Mouse (Mus musculus): ENCODE results near the gene Zdhhc12. TPM values are rescaled to one million over a fixed set of nuclear protein-coding genes. Genes with fewer than 3 reads are reported as not detected.

Gene Zdhhc12
- total and polyA plus RNA-seq, 3 experiments: 2.8 to 15.8 (median 3.6) TPM

GRCm38 (mm10) chr2:30076959-30077358, 16.5 kb downstream of the Zdhhc12 start:
- intact Hi-C loops (cut with DNase I): no loop called here
- no peak for DNase-seq
- TF ChIP-seq POLR2A (IDR thresholded peaks at IDR 0.05; ENCODE audit: insufficient read depth, low read depth, low read length) (no peak), CTCF (IDR thresholded peaks at IDR 0.05) (no peak), EP300 (IDR thresholded peaks at IDR 0.05; ENCODE audit: insufficient read depth, low read depth, low read length) (no peak)
- H3K4me1 ChIP-seq (ENCODE audit: control insufficient read depth, insufficient read depth, low read length): peaks cover 5% of the 10 kb centered on the region
- H3K9ac ChIP-seq (ENCODE audit: low read depth, low read length): peak overlapping the region; percentile 3; the same call in 1 of the 2 replicates
- H3K79me2 ChIP-seq (replicated peaks; ENCODE audit: control insufficient read depth, insufficient read depth, low read length): no peaks in the 10 kb centered on the region
- H3K27me3 ChIP-seq (ENCODE audit: control insufficient read depth, insufficient read depth, low read length): no peaks in the 10 kb centered on the region
- 69% methylated on average over 6 of the region's 6 CpGs for WGBS
- H3K4me3 ChIP-seq: no peak overlapping the region
- no peaks in the 10 kb centered on the region for H3K36me3 ChIP-seq (ENCODE audit: control insufficient read depth, insufficient read depth, low read length)
- peak overlapping the region; percentile 91 for H3K27ac ChIP-seq

GRCm38 (mm10) chr2:30076439-30076838, 17.0 kb downstream of the Zdhhc12 start:
- WGBS: 94% methylated on average over 9 of the region's 9 CpGs
- intact Hi-C loops (cut with DNase I): no loop called here

GRCm38 (mm10) chr2:30075625-30076024, 17.8 kb downstream of the Zdhhc12 start:
- Histone ChIP-seq H3K27me3 (ENCODE audit: control insufficient read depth, insufficient read depth, low read length) (no peaks in the 10 kb centered on the region), H3K9ac (ENCODE audit: low read depth, low read length) (no peak overlapping the region), H3K4me1 (ENCODE audit: control insufficient read depth, insufficient read depth, low read length) (peaks cover 5% of the 10 kb centered on the region), H3K27ac (no peak overlapping the region), H3K4me3 (no peak overlapping the region), H3K79me2 (replicated peaks; ENCODE audit: control insufficient read depth, insufficient read depth, low read length) (no peaks in the 10 kb centered on the region), H3K36me3 (ENCODE audit: control insufficient read depth, insufficient read depth, low read length) (no peaks in the 10 kb centered on the region)
- WGBS: 59% methylated on average over 3 of the region's 3 CpGs
- TF ChIP-seq POLR2A (IDR thresholded peaks at IDR 0.05; ENCODE audit: insufficient read depth, low read depth, low read length): no peak
- no peak for DNase-seq
- intact Hi-C loops (cut with DNase I): no loop called here

More at GRCm38 (mm10) chr2:30076439-30076838, 17.0 kb downstream of the Zdhhc12 start:
- Histone ChIP-seq H3K27ac (no peak overlapping the region), H3K27me3 (ENCODE audit: control insufficient read depth, insufficient read depth, low read length) (no peaks in the 10 kb centered on the region), H3K79me2 (replicated peaks; ENCODE audit: control insufficient read depth, insufficient read depth, low read length) (no peaks in the 10 kb centered on the region), H3K36me3 (ENCODE audit: control insufficient read depth, insufficient read depth, low read length) (no peaks in the 10 kb centered on the region), H3K4me1 (ENCODE audit: control insufficient read depth, insufficient read depth, low read length) (peaks cover 5% of the 10 kb centered on the region), H3K4me3 (no peak overlapping the region), H3K9ac (ENCODE audit: low read depth, low read length) (no peak overlapping the region)
- TF ChIP-seq CTCF (IDR thresholded peaks at IDR 0.05) (no peak), EP300 (IDR thresholded peaks at IDR 0.05; ENCODE audit: insufficient read depth, low read depth, low read length) (no peak), POLR2A (IDR thresholded peaks at IDR 0.05; ENCODE audit: insufficient read depth, low read depth, low read length) (no peak)
- DNase-seq: no peak

GRCm38 (mm10) chr2:30073285-30073684, 20.2 kb downstream of the Zdhhc12 start:
- 73% methylated on average over 3 of the region's 3 CpGs for WGBS
- DNase-seq: no peak
- intact Hi-C loops (cut with DNase I): no loop called here

GRCm38 (mm10) chr2:30072875-30073274, 20.6 kb downstream of the Zdhhc12 start:
- intact Hi-C loops (cut with DNase I): no loop called here
- TF ChIP-seq CTCF (IDR thresholded peaks at IDR 0.05) (no peak), EP300 (IDR thresholded peaks at IDR 0.05; ENCODE audit: insufficient read depth, low read depth, low read length) (no peak), POLR2A (IDR thresholded peaks at IDR 0.05; ENCODE audit: insufficient read depth, low read depth, low read length) (no peak)
- DNase-seq: no peak
- no peak overlapping the region for H3K9ac ChIP-seq (ENCODE audit: low read depth, low read length)
- H3K27ac ChIP-seq: no peak overlapping the region
- H3K4me3 ChIP-seq: no peak overlapping the region
- 84% methylated on average over 7 of the region's 7 CpGs for WGBS
- H3K27me3 ChIP-seq (ENCODE audit: control insufficient read depth, insufficient read depth, low read length): no peaks in the 10 kb centered on the region
- H3K79me2 ChIP-seq (replicated peaks; ENCODE audit: control insufficient read depth, insufficient read depth, low read length): no peaks in the 10 kb centered on the region
- peaks cover 5% of the 10 kb centered on the region for H3K4me1 ChIP-seq (ENCODE audit: control insufficient read depth, insufficient read depth, low read length)
- peaks cover 9% of the 10 kb centered on the region for H3K36me3 ChIP-seq (ENCODE audit: control insufficient read depth, insufficient read depth, low read length)

More at GRCm38 (mm10) chr2:30073285-30073684, 20.2 kb downstream of the Zdhhc12 start:
- H3K4me3 ChIP-seq: no peak overlapping the region
- no peak overlapping the region for H3K9ac ChIP-seq (ENCODE audit: low read depth, low read length)
- peaks cover 3% of the 10 kb centered on the region for H3K4me1 ChIP-seq (ENCODE audit: control insufficient read depth, insufficient read depth, low read length)
- H3K79me2 ChIP-seq (replicated peaks; ENCODE audit: control insufficient read depth, insufficient read depth, low read length): no peaks in the 10 kb centered on the region
- TF ChIP-seq EP300 (IDR thresholded peaks at IDR 0.05; ENCODE audit: insufficient read depth, low read depth, low read length) (no peak), CTCF (IDR thresholded peaks at IDR 0.05) (no peak), POLR2A (IDR thresholded peaks at IDR 0.05; ENCODE audit: insufficient read depth, low read depth, low read length) (0 out of 2 replicates have a peak, but pooled peaks have one; percentile 12)
- no peak overlapping the region for H3K27ac ChIP-seq
- no peaks in the 10 kb centered on the region for H3K27me3 ChIP-seq (ENCODE audit: control insufficient read depth, insufficient read depth, low read length)
- peaks cover 5% of the 10 kb centered on the region for H3K36me3 ChIP-seq (ENCODE audit: control insufficient read depth, insufficient read depth, low read length)

GRCm38 (mm10) chr2:30067962-30068361, 25.5 kb downstream of the Zdhhc12 start:
- peaks cover 13% of the 10 kb centered on the region for H3K36me3 ChIP-seq (ENCODE audit: control insufficient read depth, insufficient read depth, low read length)
- intact Hi-C loops (cut with DNase I): loop anchor here (2.0 kb wide), 1 partner anchor 19 kb away; the partner anchor contains the start of gene Wdr34
- H3K27ac ChIP-seq: no peak overlapping the region
- no peak overlapping the region for H3K9ac ChIP-seq (ENCODE audit: low read depth, low read length)
- TF ChIP-seq EP300 (IDR thresholded peaks at IDR 0.05; ENCODE audit: insufficient read depth, low read depth, low read length): no peak
- TF ChIP-seq CTCF (IDR thresholded peaks at IDR 0.05): no peak
- TF ChIP-seq POLR2A (IDR thresholded peaks at IDR 0.05; ENCODE audit: insufficient read depth, low read depth, low read length): no peak
- H3K4me3 ChIP-seq: peak overlapping the region; percentile 89
- peaks cover 2% of the 10 kb centered on the region; the same call in 1 of the 2 replicates for H3K79me2 ChIP-seq (replicated peaks; ENCODE audit: control insufficient read depth, insufficient read depth, low read length)
- WGBS: 31% methylated on average over 7 of the region's 7 CpGs
- no peak for DNase-seq
- H3K27me3 ChIP-seq (ENCODE audit: control insufficient read depth, insufficient read depth, low read length): no peaks in the 10 kb centered on the region
- peaks cover 8% of the 10 kb centered on the region for H3K4me1 ChIP-seq (ENCODE audit: control insufficient read depth, insufficient read depth, low read length)
